Mouse (Mus musculus): ENCODE results near the gene Col4a3.

DNA sequence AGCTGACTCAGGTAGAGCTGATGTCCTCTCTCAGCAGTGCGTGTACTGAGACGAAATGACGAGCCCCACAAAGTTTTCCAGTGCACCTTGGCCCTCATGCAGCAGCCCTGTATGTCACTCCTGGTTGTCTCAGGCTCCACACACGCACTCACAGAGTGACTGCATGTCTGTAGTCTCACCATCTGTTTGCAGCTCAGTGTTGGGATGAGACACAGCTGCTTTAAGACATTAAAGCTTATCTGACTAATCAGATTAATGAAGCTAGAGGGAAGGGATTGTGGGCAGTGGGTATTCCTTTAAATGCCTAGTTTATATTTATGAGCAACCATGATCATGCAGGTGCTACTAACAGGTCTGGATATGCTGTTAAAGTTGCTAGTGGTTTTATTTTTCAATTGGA lies 159.7 kb downstream of the Col4a3 start:
- TF ChIP-seq POLR2A (IDR thresholded peaks at IDR 0.05; ENCODE audit: control insufficient read depth, extremely low read depth, insufficient read depth, low read length, poor library complexity) (no peak), CTCF (IDR thresholded peaks at IDR 0.05; ENCODE audit: borderline replicate concordance, control insufficient read depth, extremely low read depth, insufficient read depth, low read length, poor library complexity) (no peak)

Measured in thymus, adult 2 months (tissue).